Comparison of ENCODE assay signal across 8 mouse cellular contexts in the genomic region with DNA sequence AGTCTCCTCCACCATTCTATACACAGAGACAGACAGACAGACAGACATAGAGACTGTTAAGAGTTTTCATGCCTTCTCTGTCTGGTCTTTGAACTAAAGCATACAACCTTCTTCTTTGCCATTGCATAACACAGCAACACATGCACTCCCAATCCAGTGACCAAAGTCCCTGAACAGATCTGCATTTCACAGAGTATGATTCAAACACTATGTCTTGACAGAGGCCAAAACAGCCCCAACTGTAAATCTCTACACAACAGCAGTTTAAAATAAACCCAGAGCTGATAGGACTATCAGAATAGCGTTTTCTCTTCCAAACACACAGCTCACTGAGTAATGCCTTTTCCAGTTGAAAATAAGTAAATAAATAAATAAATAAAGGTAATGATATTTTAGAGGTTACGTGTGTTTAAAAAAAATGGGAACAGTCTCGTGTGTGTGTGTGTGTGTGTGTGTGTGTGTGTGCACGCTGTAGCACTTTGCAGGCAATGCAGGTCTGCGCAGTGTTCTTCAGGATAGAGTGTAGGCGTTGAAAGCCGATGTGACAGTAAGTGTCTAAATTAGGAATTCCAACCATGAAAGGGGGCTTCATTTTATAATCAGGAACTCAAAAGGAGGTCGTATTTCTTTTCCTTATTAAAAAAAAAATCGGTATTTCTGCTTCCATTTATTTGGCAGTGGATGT. TPM values are rescaled to one million over a fixed set of nuclear protein-coding genes. Genes with fewer than 3 reads are reported as not detected.
DNase-seq lines count a peak whose midpoint lies in the region; ATAC-seq and TF ChIP-seq lines count a peak whose summit lies in the region.
"Had no signal": no experiment of that assay in that cellular context is flagged by ENCODE, and none has a peak within 500 bp of the region (broad histone marks: within the 10 kb centered on the region; RNA-seq: fewer than 3 reads in every experiment).

No protein-coding gene starts in this region.

- TF ChIP-seq CTCF in cerebellum, adult 2 months (IDR thresholded peaks at IDR 0.05; ENCODE audit: borderline replicate concordance, insufficient read depth, low read depth, low read length): no peak

- H3K9me3 ChIP-seq in hindbrain, embryonic 12.5 days (replicated peaks): no peaks in the 10 kb centered on the region
- H3K9me3 ChIP-seq in neural tube, embryonic 12.5 days: no peaks in the 10 kb centered on the region
- no peaks in the 10 kb centered on the region for H3K9me3 ChIP-seq in heart, embryonic 12.5 days (replicated peaks)
- H3K9me3 ChIP-seq: liver, embryonic 12.5 days had no signal

- no peaks in the 10 kb centered on the region for H3K36me3 ChIP-seq in hindbrain, embryonic 12.5 days
- no peaks in the 10 kb centered on the region for H3K36me3 ChIP-seq in neural tube, embryonic 12.5 days
- no peaks in the 10 kb centered on the region for H3K36me3 ChIP-seq in heart, embryonic 12.5 days
- H3K36me3 ChIP-seq: liver, embryonic 12.5 days had no signal

- H3K9ac ChIP-seq in hindbrain, embryonic 12.5 days: peak overlapping the region; percentile 74; the same call in 1 of the 2 replicates
- H3K9ac ChIP-seq in neural tube, embryonic 12.5 days: no peak overlapping the region
- no peak overlapping the region for H3K9ac ChIP-seq in heart, embryonic 12.5 days
- H3K9ac ChIP-seq: liver, embryonic 12.5 days had no signal

- WGBS in cerebellum, adult 2 months: 4% methylated on average over 9 of the region's 9 CpGs
- WGBS in hindbrain, embryonic 12.5 days: 66% methylated on average over 9 of the region's 9 CpGs
- 55% methylated on average over 9 of the region's 9 CpGs for WGBS in neural tube, embryonic 12.5 days
- WGBS in heart, embryonic 12.5 days: 62% methylated on average over 9 of the region's 9 CpGs

- peak overlapping the region; percentile 64 for H3K4me2 ChIP-seq in hindbrain, embryonic 12.5 days (replicated peaks)
- peak overlapping the region; percentile 69 for H3K4me2 ChIP-seq in neural tube, embryonic 12.5 days (replicated peaks)
- no peak overlapping the region for H3K4me2 ChIP-seq in heart, embryonic 12.5 days
- H3K4me2 ChIP-seq: liver, embryonic 12.5 days had no signal

- H3K27ac ChIP-seq in cerebellum, adult 2 months (ENCODE audit: insufficient read depth, low read length): peak overlapping the region; percentile 70; the same call in 1 of the 2 replicates
- H3K27ac ChIP-seq in hindbrain, embryonic 12.5 days: no peak overlapping the region
- H3K27ac ChIP-seq in neural tube, embryonic 12.5 days: no peak overlapping the region
- no peak overlapping the region for H3K27ac ChIP-seq in heart, embryonic 12.5 days (ENCODE audit: poor library complexity, severe bottlenecking)
- H3K27ac ChIP-seq: liver, embryonic 12.5 days had no signal

- H3K27me3 ChIP-seq in cerebellum, adult 2 months (ENCODE audit: control insufficient read depth, insufficient read depth, low read length): no peaks in the 10 kb centered on the region
- no peaks in the 10 kb centered on the region for H3K27me3 ChIP-seq in hindbrain, embryonic 12.5 days
- no peaks in the 10 kb centered on the region for H3K27me3 ChIP-seq in neural tube, embryonic 12.5 days (replicated peaks)
- H3K27me3 ChIP-seq in heart, embryonic 12.5 days (replicated peaks): peaks cover 43% of the 10 kb centered on the region

- H3K4me3 ChIP-seq in cerebellum, adult 2 months (replicated peaks; ENCODE audit: insufficient read depth, low read depth, low read length): peak overlapping the region; percentile 97
- peak overlapping the region; percentile 61 for H3K4me3 ChIP-seq in hindbrain, embryonic 12.5 days
- peak overlapping the region; percentile 62 for H3K4me3 ChIP-seq in neural tube, embryonic 12.5 days
- no peak overlapping the region for H3K4me3 ChIP-seq in heart, embryonic 12.5 days
- H3K4me3 ChIP-seq: liver, embryonic 12.5 days had no signal

- DNase-seq in cerebellum, adult 2 months: peak; percentile 45 to 56
- DNase-seq in cerebellum, postnatal 10 days: peak; percentile 51 to 59
- no peak for DNase-seq in spleen, adult 12 weeks (ENCODE audit: low spot score)
- no peak for DNase-seq in urinary bladder, postnatal 14 days (ENCODE audit: low spot score)

- no peak for ATAC-seq in hindbrain, embryonic 12.5 days (ENCODE audit: low FRiP score)
- ATAC-seq in neural tube, embryonic 12.5 days (ENCODE audit: low FRiP score, low read depth): no peak
- ATAC-seq in heart, embryonic 12.5 days (ENCODE audit: insufficient number of reproducible peaks, low FRiP score): no peak
- ATAC-seq: liver, embryonic 12.5 days had no signal

- H3K4me1 ChIP-seq in cerebellum, adult 2 months (ENCODE audit: control insufficient read depth, insufficient read depth, low read length): peaks cover 3% of the 10 kb centered on the region; the same call in 1 of the 2 replicates
- peaks cover 41% of the 10 kb centered on the region for H3K4me1 ChIP-seq in hindbrain, embryonic 12.5 days
- H3K4me1 ChIP-seq in neural tube, embryonic 12.5 days: peaks cover 21% of the 10 kb centered on the region; the same call in 1 of the 2 replicates
- no peaks in the 10 kb centered on the region; the same call in 1 of the 2 replicates for H3K4me1 ChIP-seq in heart, embryonic 12.5 days (replicated peaks)
- H3K4me1 ChIP-seq: liver, embryonic 12.5 days had no signal

- TF ChIP-seq POLR2A in cerebellum, adult 2 months (IDR thresholded peaks at IDR 0.05; ENCODE audit: borderline replicate concordance, insufficient read depth, low read length): no peak

RNA-seq across cellular contexts. Expression of a gene that starts 1.3 kb away (rescaled TPM):
- polyA plus RNA-seq in cerebellum, adult 2 months (2012; rRNA removed): 54.7 and 57.0 TPM in 2 replicates
- polyA plus RNA-seq in hindbrain, embryonic 12.5 days (2016; fragmentation: Nextera tagmentation; extraction: Ambion mirVana): 22.4 and 24.1 TPM in 2 replicates
- 19.9 and 21.7 TPM in 2 replicates for polyA plus RNA-seq in neural tube, embryonic 12.5 days (2016; fragmentation: Nextera tagmentation; extraction: Ambion mirVana)
- 0.26 TPM in 2 replicates for polyA plus RNA-seq in heart, embryonic 12.5 days (2016; fragmentation: Nextera tagmentation; extraction: Ambion mirVana)

Comparison
In these comparisons a context has a peak if more than half of its experiments do, and no peak if none do; other contexts are left out.
1. DNase-seq: peak in cerebellum, adult 2 months (2 of 2) and cerebellum, postnatal 10 days (2 of 2); none in spleen, adult 12 weeks (single experiment) and urinary bladder, postnatal 14 days (single experiment).
2. RNA of a gene that starts 1.3 kb away (polyA plus RNA-seq): 54.7 to 57.0 TPM in cerebellum, adult 2 months, 22.4 to 24.1 TPM in hindbrain, embryonic 12.5 days and 19.9 to 21.7 TPM in neural tube, embryonic 12.5 days; 0.26 TPM in heart, embryonic 12.5 days; every median in the first group is over 10 times any median in the second.